Mouse (Mus musculus): ENCODE results near the gene A830005F24Rik. TPM values are rescaled to one million over a fixed set of nuclear protein-coding genes. Genes with fewer than 3 reads are reported as not detected.
"Not testable (repeated sequence)": the region's sequence is repeated elsewhere in the genome, so short reads cannot be mapped to it uniquely, and the experiment has no call there.

Gene A830005F24Rik
- 1 to 10 TPM; 1.0 to 2.2 TPM for total RNA-seq (2021)
- long read RNA-seq, experiment 1, partial matches to known transcripts: 0 of 2 reads
- long read RNA-seq, experiment 1, other reads (novel, unspliced or antisense): 0 of 2 reads
- long read RNA-seq, experiment 2, partial matches to known transcripts: 0 of 1 reads
- long read RNA-seq, experiment 2, other reads (novel, unspliced or antisense): 0 of 1 reads

GRCm38 (mm10) chr13:48513003-48513929, at the start of gene A830005F24Rik, which contains the start of gene Zfp169:
Gene A830005F24Rik, plus strand, starts transcription at chr13:48513570.
Gene Zfp169, minus strand, starts transcription at chr13:48513451.
- DNase-seq (ENCODE audit: low spot score in 2 of 2): peak; percentile 81 to 91

GRCm38 (mm10) chr13:48464170-48464569, 49.2 kb upstream of the A830005F24Rik start:
- DNase-seq (ENCODE audit: low spot score in 2 of 2): peak; percentile 83 to 89

GRCm38 (mm10) chr13:48466186-48466585, 47.2 kb upstream of the A830005F24Rik start:
- no peak for DNase-seq (ENCODE audit: low spot score in 2 of 2)

DNA sequence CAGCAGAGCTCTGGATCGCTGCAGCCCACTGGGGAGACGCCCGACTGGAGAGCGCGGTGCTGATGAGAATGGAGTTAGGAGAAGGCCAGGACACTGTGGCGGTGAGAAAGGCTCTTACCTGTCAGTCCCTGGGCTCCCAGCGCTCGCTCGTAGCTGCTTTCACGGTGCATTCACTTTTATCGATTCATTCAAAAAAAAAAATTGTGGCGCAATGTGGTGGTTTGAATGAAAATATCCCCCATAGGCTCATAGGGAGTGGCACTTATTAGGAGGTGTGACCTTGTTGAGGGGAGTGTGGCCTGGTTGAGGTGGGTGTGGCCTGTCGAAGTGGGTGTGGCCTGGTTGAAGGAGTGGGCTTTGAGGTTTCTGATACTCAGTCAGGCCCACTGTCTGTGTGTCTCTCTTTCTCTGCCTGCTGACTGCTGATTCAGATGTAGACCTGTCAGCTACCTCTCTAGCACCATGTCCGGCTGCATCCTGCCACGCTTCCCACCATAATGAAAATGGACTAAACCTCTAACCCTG, 44.7 kb upstream of the A830005F24Rik start:
- no peak for DNase-seq (ENCODE audit: low spot score in 2 of 2)

DNA sequence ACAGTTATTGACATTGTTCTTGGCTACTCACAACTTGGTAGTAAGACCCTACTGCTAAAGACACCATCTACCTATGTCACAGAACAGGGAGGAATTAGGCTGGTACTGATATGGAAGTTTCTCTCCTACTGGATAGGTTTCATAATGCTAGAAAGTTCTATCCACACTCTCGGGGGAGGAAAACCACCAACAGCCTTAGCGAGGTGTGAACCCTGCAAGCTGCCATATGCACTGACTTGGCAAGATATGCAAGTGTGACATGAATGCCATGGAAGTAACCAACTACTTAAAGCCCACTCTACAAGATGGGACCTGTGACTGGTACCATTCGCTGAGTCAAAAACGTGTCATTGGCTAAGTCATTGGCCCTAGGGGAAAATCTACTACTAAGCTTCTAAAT, 29.8 kb upstream of the A830005F24Rik start:
- no peak for DNase-seq (ENCODE audit: low spot score in 2 of 2)

GRCm38 (mm10) chr13:48490396-48491182, 22.8 kb upstream of the A830005F24Rik start:
- DNase-seq (ENCODE audit: low spot score in 2 of 2): no peak

DNA sequence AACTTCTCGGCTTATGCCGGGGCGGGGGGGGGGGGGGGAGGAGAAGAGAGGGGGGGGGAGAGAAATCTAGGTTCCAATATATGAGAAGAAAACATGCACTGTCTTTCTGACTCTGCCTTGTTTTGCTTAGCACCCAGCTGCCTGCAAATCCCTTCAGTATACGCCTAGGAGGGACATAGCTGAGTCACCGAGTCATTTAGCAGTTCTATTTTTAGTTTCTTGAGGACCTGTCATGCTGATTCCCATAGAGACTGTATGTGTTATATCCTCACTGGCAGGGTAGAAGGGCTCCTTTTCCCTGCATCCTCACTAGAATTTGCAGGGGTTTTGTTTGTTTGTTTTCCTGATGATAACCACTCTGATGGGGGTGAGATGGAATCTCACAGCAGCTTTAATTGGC, 20.2 kb upstream of the A830005F24Rik start:
- no peak for DNase-seq (ENCODE audit: low spot score in 2 of 2)

DNA sequence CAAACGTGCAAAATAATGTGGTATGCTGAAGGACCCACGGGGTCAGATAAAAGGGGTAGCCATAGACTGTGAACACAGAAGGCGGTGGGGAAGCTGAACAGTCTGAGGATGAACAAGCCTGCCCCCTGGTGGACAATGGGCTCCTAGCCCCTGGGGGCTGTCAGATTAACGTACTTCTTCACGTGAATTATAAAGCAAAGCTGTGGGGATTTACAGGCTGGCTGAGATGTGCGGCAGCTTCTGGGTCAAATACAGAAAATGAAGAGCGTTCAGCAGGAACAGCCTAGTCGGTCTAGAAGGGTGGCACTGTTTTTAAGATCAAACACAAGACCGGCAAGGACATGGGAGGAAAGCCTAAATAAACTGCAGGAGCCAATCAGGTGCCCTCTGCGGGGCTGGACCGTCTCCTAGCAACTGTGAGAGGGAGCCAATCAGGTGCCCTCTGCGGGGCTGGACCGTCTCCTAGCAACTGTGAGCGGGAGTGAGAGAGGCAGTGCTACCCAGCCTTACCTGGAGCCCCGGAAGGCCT, 15.6 kb upstream of the A830005F24Rik start:
- DNase-seq (ENCODE audit: low spot score in 2 of 2): peak; percentile 70 to 78

DNA sequence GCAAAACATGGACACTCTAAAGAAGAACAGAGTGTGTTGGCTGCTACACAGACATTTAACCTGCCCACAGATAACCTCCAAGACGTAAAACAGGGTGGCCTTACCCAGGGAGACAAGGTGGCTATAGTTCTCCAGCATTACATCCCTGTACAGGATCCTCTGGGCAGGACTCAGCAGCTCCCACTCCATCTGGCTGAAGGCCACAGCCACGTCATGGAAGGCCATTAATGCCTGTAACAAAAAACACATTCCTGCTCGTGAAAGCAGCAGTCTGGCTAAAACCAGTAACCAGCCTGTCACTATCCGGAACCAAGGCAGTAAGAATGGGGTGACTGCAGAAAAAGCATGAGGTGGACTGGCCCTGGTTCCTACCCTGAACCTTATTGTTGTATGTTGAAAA, 14.7 kb upstream of the A830005F24Rik start:
- no peak for DNase-seq (ENCODE audit: low spot score in 2 of 2)

DNA sequence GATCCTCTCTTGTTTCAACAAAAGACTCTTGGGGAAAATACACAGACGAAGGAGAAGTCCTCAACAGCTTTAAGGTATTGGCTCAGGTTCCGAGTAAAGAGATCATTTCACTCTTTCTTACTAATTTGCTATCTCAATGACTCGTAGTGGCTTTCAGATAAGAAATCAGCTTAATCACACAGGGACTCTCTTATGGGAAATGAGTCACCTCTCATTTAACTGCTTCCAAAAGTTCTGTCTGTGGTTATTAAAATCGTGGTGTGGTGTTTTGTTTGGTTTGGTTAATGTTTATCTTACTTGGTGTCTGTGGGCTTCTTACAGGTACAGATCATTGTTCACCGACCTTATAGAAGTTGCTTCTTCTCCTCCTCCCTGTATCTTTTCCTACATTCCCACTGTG, 10.9 kb upstream of the A830005F24Rik start:
- no peak for DNase-seq (ENCODE audit: low spot score in 2 of 2)

DNA sequence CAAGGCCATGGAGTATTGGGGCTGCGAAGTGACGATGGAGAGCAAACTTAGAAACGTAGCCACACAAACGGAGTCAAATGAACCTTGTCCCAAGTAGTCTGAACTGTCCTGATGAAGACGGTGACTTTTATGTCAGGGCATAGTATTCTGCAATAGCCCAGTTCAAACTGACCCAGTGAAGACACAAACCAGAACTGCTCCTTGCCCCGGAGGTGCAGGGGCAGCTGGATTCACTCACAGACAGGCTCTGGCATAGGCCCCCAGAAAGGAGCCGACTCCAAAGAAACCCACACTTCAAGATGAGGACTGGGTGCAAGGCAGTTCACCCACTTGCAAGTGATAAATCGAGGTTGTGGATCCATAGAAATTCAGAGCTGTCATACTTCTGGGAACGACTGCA, 4.7 kb upstream of the A830005F24Rik start:
- no peak for DNase-seq (ENCODE audit: low spot score in 2 of 2)

- no peak for DNase-seq (ENCODE audit: low spot score in 2 of 2)
Observed at GRCm38 (mm10) chr13:48515861-48516260, 2.5 kb downstream of the A830005F24Rik start.

DNA sequence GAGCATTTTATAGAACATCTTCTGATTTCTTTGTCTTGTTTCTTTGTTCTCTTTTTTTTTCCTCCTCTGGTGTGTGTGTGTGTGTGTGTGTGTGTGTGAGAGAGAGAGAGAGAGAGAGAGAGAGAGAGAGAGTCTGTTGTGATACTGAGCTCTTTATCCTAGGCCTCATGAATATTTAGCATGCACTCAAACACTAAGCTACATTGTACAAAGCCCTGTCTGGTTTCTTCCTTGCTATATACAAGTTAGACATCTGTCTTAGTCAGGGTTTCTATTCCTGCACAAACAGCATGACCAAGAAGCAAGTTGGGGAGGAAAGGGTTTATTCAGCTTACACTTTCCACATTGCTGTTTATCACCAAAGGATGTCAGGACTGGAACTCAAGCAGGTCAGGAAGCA, 5.8 kb downstream of the A830005F24Rik start:
- DNase-seq (ENCODE audit: low spot score in 2 of 2): not testable (repeated sequence)

- no peak for DNase-seq (ENCODE audit: low spot score in 2 of 2)
Observed at GRCm38 (mm10) chr13:48525745-48526144, 12.4 kb downstream of the A830005F24Rik start.

GRCm38 (mm10) chr13:48528123-48528871, 14.9 kb downstream of the A830005F24Rik start:
- DNase-seq (ENCODE audit: low spot score in 2 of 2): peak; percentile 59 to 90

GRCm38 (mm10) chr13:48529028-48529427, 15.7 kb downstream of the A830005F24Rik start:
- DNase-seq (ENCODE audit: low spot score in 2 of 2): no peak

DNA sequence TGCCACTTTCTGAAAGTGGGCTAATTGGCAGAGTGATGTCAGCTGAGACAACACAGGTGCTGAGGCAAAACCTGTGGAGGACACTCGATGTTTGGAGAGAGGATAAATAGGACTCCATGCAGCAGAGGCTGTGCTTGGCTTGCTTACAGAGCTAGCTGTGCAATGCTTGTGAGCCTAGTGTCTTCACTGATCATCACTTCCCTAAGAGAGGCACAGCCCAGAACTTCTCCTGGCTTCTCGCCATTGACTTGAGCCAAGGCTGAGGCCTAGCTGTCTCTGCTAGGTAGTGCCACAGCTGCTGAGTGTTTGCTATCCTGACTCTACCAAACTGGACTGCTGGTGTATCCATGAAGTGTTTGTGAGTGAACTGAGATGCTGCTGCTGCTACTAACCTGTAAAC, 17.3 kb downstream of the A830005F24Rik start:
- DNase-seq (ENCODE audit: low spot score in 2 of 2): peak in 1 of 2 experiments; percentile 45

DNA sequence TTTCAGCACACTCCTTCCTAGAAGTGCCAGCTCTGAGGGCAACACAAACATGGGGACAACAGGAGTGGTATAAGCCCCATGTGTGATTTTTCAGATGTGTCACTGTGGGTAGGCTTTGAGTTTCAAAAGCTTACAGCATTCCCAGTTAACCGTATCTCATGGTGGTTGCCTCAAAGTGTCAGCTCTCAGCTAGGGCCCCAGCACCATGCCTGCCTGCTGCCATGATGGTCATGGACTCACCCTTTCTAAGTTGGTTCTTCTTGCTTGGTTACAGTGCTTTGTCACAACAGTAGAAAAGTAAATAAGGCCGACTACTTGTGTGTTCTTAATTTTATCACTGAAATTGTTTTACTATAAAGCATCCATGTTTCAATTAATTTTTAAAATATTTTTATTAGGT, 18.1 kb downstream of the A830005F24Rik start:
- no peak for DNase-seq (ENCODE audit: low spot score in 2 of 2)

- DNase-seq (ENCODE audit: low spot score in 2 of 2): no peak
Observed at GRCm38 (mm10) chr13:48533441-48533840, 20.1 kb downstream of the A830005F24Rik start.

GRCm38 (mm10) chr13:48540488-48540887, 27.1 kb downstream of the A830005F24Rik start:
- DNase-seq (ENCODE audit: low spot score in 2 of 2): no peak

All from layer of hippocampus, postnatal 14 days (tissue).